Mouse (Mus musculus) intestine, postnatal 0 days (tissue): ENCODE measurements around the gene Snx3. TPM values are rescaled to one million over a fixed set of nuclear protein-coding genes. Genes with fewer than 3 reads are reported as not detected.

Experiments used
- ATAC-seq: fragments of 200-750 bp; cut with Nextera tagmentation; 2 replicates; pipeline ENCODE4 v1.8.0; 2017; ENCODE audit warnings: mild to moderate bottlenecking, moderate TSS enrichment, moderate library complexity
- H3K27ac ChIP-seq: fragments of 300-500 bp; sonication (generic); 2 replicates; pipeline ENCODE4 v1.5.1; 2014; ENCODE audit warnings: mild to moderate bottlenecking, low read depth, low read length, moderate library complexity
- H3K27me3 ChIP-seq: fragments of 300-500 bp; sonication (generic); replicated peaks from 2 replicates; pipeline ENCODE4 v1.6.1; 2014; ENCODE audit warnings: low read length, mixed read lengths; ENCODE audit not compliant: control insufficient read depth, insufficient read depth
- H3K36me3 ChIP-seq: fragments of 300-500 bp; sonication (generic); 2 replicates; pipeline ENCODE4 v1.6.1; 2014; ENCODE audit warnings: mild to moderate bottlenecking, moderate library complexity; ENCODE audit not compliant: control insufficient read depth, insufficient read depth
- H3K4me1 ChIP-seq: fragments of 300-500 bp; sonication (generic); replicated peaks from 2 replicates; pipeline ENCODE4 v1.6.1; 2014; ENCODE audit warnings: antibody characterized with exemption, low read length, mixed read lengths; ENCODE audit not compliant: control insufficient read depth, insufficient read depth
- H3K4me2 ChIP-seq: fragments of 300-500 bp; sonication (generic); replicated peaks from 2 replicates; pipeline ENCODE4 v1.6.1; 2014; ENCODE audit warnings: low read depth, mild to moderate bottlenecking, moderate library complexity
- H3K4me3 ChIP-seq: fragments of 300-500 bp; sonication (generic); 2 replicates; pipeline ENCODE4 v1.5.1; 2014; ENCODE audit warnings: low read depth, low read length
- H3K9ac ChIP-seq: fragments of 300-500 bp; sonication (generic); 2 replicates; pipeline ENCODE4 v1.6.1; 2014; ENCODE audit warnings: mild to moderate bottlenecking, low read depth, low read length
- H3K9me3 ChIP-seq: fragments of 300-500 bp; sonication (generic); 2 replicates; pipeline ENCODE4 v1.6.1; 2016; ENCODE audit warnings: mixed run types; ENCODE audit not compliant: control insufficient read depth
- CTCF ChIP-seq: sonication (generic); IDR thresholded peaks from 2 replicates; pipeline ENCODE4 v1.5.1; 2016; ENCODE audit warnings: low read depth, mild to moderate bottlenecking, control low read depth, antibody characterized with exemption, moderate library complexity
- WGBS: fragments of 180-500 bp; shearing (Covaris S2); extraction: QIAGEN DNeasy Blood & Tissue Kit; methylation state at CpG from one replicate; pipeline ENCODE4 v1.1.7; 2014; 5-methylcytosine and 5-hydroxymethylcytosine counted together
- polyA plus RNA-seq: library from polyadenylated mRNA; unstranded; fragments of >200 nt; fragmentation: Nextera tagmentation; extraction: Ambion mirVana; gene quantifications from 2 replicates; pipeline ENCODE4 v1.2.1, GENCODE M21; 2015

Snx3 gene
- polyA plus RNA-seq = 599 and 615 TPM in 2 replicates

- TF ChIP-seq CTCF = peak; percentile 1; the same call in 1 of the 2 replicates
- Histone ChIP-seq H3K4me1 (no peaks in the 10 kb centered on the region), H3K27ac (peak within 1 kb of the TSS; percentile 98), H3K9ac (peak within 1 kb of the TSS; percentile 92), H3K36me3 (no peaks in the 10 kb centered on the region), H3K4me3 (peak within 1 kb of the TSS; percentile 79), H3K27me3 (no peaks in the 10 kb centered on the region), H3K9me3 (no peaks in the 10 kb centered on the region), H3K4me2 (peak within 1 kb of the TSS; percentile 76)
- under 1% methylated on average over 68 of the region's 68 CpGs for WGBS
- peak; percentile 98 for ATAC-seq
Observed at GRCm38 (mm10) chr10:42501775-42502348, at the start of gene Snx3. Gene Snx3 (plus strand): TSS chr10:42502030.

- no peaks in the 10 kb centered on the region for H3K27me3 ChIP-seq
- ATAC-seq = no peak
- TF ChIP-seq CTCF = no peak
- no peak overlapping the region for H3K4me2 ChIP-seq
- H3K9me3 ChIP-seq = 0 out of 2 replicates have a peak, but pooled peaks cover 3% of the 10 kb centered on the region
- WGBS = 61% methylated on average over 11 of the region's 11 CpGs
- H3K27ac ChIP-seq = no peak overlapping the region
- H3K4me1 ChIP-seq = no peaks in the 10 kb centered on the region
- no peak overlapping the region for H3K4me3 ChIP-seq
- no peak overlapping the region for H3K9ac ChIP-seq
- peaks cover 9% of the 10 kb centered on the region; the same call in 1 of the 2 replicates for H3K36me3 ChIP-seq
Observed at GRCm38 (mm10) chr10:42454266-42454665, 47.6 kb upstream of the Snx3 start.

- Histone ChIP-seq H3K36me3 (peaks cover 12% of the 10 kb centered on the region), H3K9ac (no peak overlapping the region), H3K4me2 (no peak overlapping the region), H3K4me1 (no peaks in the 10 kb centered on the region), H3K27ac (no peak overlapping the region), H3K9me3 (0 out of 2 replicates have a peak, but pooled peaks cover 6% of the 10 kb centered on the region), H3K4me3 (no peak overlapping the region), H3K27me3 (no peaks in the 10 kb centered on the region)
- 90% methylated on average over 6 of the region's 6 CpGs for WGBS
- ATAC-seq = no peak
- peak; percentile 10; the same call in 1 of the 2 replicates for TF ChIP-seq CTCF
Observed at GRCm38 (mm10) chr10:42454690-42455089, 47.1 kb upstream of the Snx3 start.

GRCm38 (mm10) chr10:42455981-42456380, 45.8 kb upstream of the Snx3 start:
- Histone ChIP-seq H3K27me3 (no peaks in the 10 kb centered on the region), H3K9ac (no peak overlapping the region), H3K4me3 (no peak overlapping the region), H3K9me3 (0 out of 2 replicates have a peak, but pooled peaks cover 7% of the 10 kb centered on the region), H3K36me3 (peaks cover 15% of the 10 kb centered on the region), H3K4me1 (no peaks in the 10 kb centered on the region), H3K27ac (no peak overlapping the region), H3K4me2 (no peak overlapping the region)
- 70% methylated on average over 5 of the region's 5 CpGs for WGBS
- ATAC-seq = no peak
- TF ChIP-seq CTCF = no peak

GRCm38 (mm10) chr10:42457557-42458191, 44.2 kb upstream of the Snx3 start:
- Histone ChIP-seq H3K4me2 (no peak overlapping the region), H3K27ac (no peak overlapping the region), H3K4me1 (no peaks in the 10 kb centered on the region), H3K36me3 (peaks cover 11% of the 10 kb centered on the region), H3K27me3 (no peaks in the 10 kb centered on the region), H3K4me3 (no peak overlapping the region), H3K9me3 (0 out of 2 replicates have a peak, but pooled peaks cover 7% of the 10 kb centered on the region), H3K9ac (no peak overlapping the region)
- ATAC-seq = no peak
- WGBS = 71% methylated on average over 9 of the region's 9 CpGs
- TF ChIP-seq CTCF = no peak

- Histone ChIP-seq H3K9me3 (0 out of 2 replicates have a peak, but pooled peaks cover 5% of the 10 kb centered on the region), H3K4me1 (no peaks in the 10 kb centered on the region), H3K27ac (peak overlapping the region; percentile 63), H3K9ac (no peak overlapping the region), H3K36me3 (peaks cover 6% of the 10 kb centered on the region; the same call in 1 of the 2 replicates), H3K4me2 (no peak overlapping the region), H3K27me3 (no peaks in the 10 kb centered on the region), H3K4me3 (no peak overlapping the region)
- TF ChIP-seq CTCF = no peak
- ATAC-seq = peak; percentile 71
- 29% methylated on average over 5 of the region's 5 CpGs for WGBS
Observed at GRCm38 (mm10) chr10:42464224-42464623, 37.6 kb upstream of the Snx3 start.
